Mouse (Mus musculus): Measurements from ENCODE around the gene Tagln2.

- TF ChIP-seq CTCF (IDR thresholded peaks at IDR 0.05; ENCODE audit: extremely low read depth, insufficient read depth, insufficient read length, insufficient replicate concordance) (no peak), POLR2A (IDR thresholded peaks at IDR 0.05; ENCODE audit: low read depth, low read length) (no peak)
Observed at GRCm38 (mm10) chr1:172509235-172509634, 9.4 kb downstream of the Tagln2 start.
